Mouse (Mus musculus): Measurements from ENCODE around the gene Cep70.

GRCm38 (mm10) chr9:99325961-99326360 lies 82.8 kb downstream of the Cep70 start:
- no peak for TF ChIP-seq CTCF (IDR thresholded peaks at IDR 0.05; ENCODE audit: low read depth, low read length)
- no peak for TF ChIP-seq POLR2A (IDR thresholded peaks at IDR 0.05; ENCODE audit: extremely low read depth, insufficient read depth, low read length)

Measured in liver, adult 2 months (tissue).